Mouse (Mus musculus) embryonic facial prominence, embryonic 14.5 days (tissue): ENCODE results near the gene Lix1. TPM values are rescaled to one million over a fixed set of nuclear protein-coding genes. Genes with fewer than 3 reads are reported as not detected.

Experiments used
- ATAC-seq: fragments of 200-750 bp; cut with Nextera tagmentation; 2 replicates; pipeline ENCODE4 v1.8.0; 2017; ENCODE audit warnings: low read depth, moderate number of reproducible peaks, moderate TSS enrichment
- DNase-seq: peaks from one replicate; pipeline ENCODE4 v3.0.0-alpha.2; 2015; ENCODE audit warnings: low spot score
- H3K27ac ChIP-seq: fragments of 300-500 bp; sonication (generic); replicated peaks from 2 replicates; pipeline ENCODE4 v1.5.1; 2014; ENCODE audit warnings: low read depth, mild to moderate bottlenecking, low read length, moderate library complexity
- H3K27me3 ChIP-seq: fragments of 300-500 bp; sonication (generic); replicated peaks from 2 replicates; pipeline ENCODE4 v1.6.1; 2014; ENCODE audit warnings: low read length; ENCODE audit not compliant: control insufficient read depth, insufficient read depth
- H3K36me3 ChIP-seq: fragments of 300-500 bp; sonication (generic); 2 replicates; pipeline ENCODE4 v1.6.1; 2014; ENCODE audit warnings: low read length, mixed read lengths; ENCODE audit not compliant: control insufficient read depth, insufficient read depth
- H3K4me1 ChIP-seq: fragments of 300-500 bp; sonication (generic); 2 replicates; pipeline ENCODE4 v1.6.1; 2014; ENCODE audit warnings: antibody characterized with exemption, low read length; ENCODE audit not compliant: control insufficient read depth, insufficient read depth
- H3K4me2 ChIP-seq: fragments of 300-500 bp; sonication (generic); 2 replicates; pipeline ENCODE4 v1.6.1; 2014; ENCODE audit warnings: low read depth, mild to moderate bottlenecking, low read length, moderate library complexity, mixed read lengths
- H3K4me3 ChIP-seq: fragments of 300-500 bp; sonication (generic); 2 replicates; pipeline ENCODE4 v1.5.1; 2014; ENCODE audit warnings: low read depth, mild to moderate bottlenecking, low read length
- H3K9ac ChIP-seq: fragments of 300-500 bp; sonication (generic); 2 replicates; pipeline ENCODE4 v1.6.1; 2014; ENCODE audit warnings: low read depth, mild to moderate bottlenecking, low read length, moderate library complexity, mixed read lengths
- H3K9me3 ChIP-seq: fragments of 300-500 bp; sonication (generic); 2 replicates; pipeline ENCODE4 v1.6.1; 2016; ENCODE audit warnings: low read length; ENCODE audit not compliant: control insufficient read depth
- WGBS: fragments of 180-500 bp; shearing (Covaris S2); extraction: QIAGEN DNeasy Blood & Tissue Kit; methylation state at CpG from one replicate; pipeline ENCODE4 v1.1.7; 2014; 5-methylcytosine and 5-hydroxymethylcytosine counted together
- polyA plus RNA-seq: library from polyadenylated mRNA; unstranded; fragments of >200 nt; fragmentation: Nextera tagmentation; extraction: Ambion mirVana; gene quantifications from 2 replicates; pipeline ENCODE4 v1.2.1, GENCODE M21; 2014

Gene Lix1
- polyA plus RNA-seq: 9.3 and 11.8 TPM in 2 replicates

GRCm38 (mm10) chr17:17402222-17403004 lies at the start of gene Lix1:
Gene Lix1 (plus strand): TSS chr17:17402672.
- Histone ChIP-seq H3K4me3 (peak within 1 kb of the TSS; percentile 27), H3K27ac (peak within 1 kb of the TSS; percentile 81), H3K4me1 (peaks cover 21% of the 10 kb centered on the region), H3K4me2 (peak within 1 kb of the TSS; percentile 50), H3K36me3 (no peaks in the 10 kb centered on the region), H3K27me3 (no peaks in the 10 kb centered on the region), H3K9me3 (no peaks in the 10 kb centered on the region), H3K9ac (peak within 1 kb of the TSS; percentile 40; the same call in 1 of the 2 replicates)
- ATAC-seq (peak; percentile 95), DNase-seq (peak; percentile 94)
- WGBS: 22% methylated on average over 6 of the region's 6 CpGs

GRCm38 (mm10) chr17:17373550-17373917 lies 28.9 kb upstream of the Lix1 start:
- ATAC-seq (no peak; the same call in 1 of the 2 replicates), DNase-seq (no peak)
- Histone ChIP-seq H3K4me1 (peaks cover 4% of the 10 kb centered on the region), H3K9ac (peak overlapping the region; percentile 78), H3K9me3 (no peaks in the 10 kb centered on the region), H3K4me3 (peak overlapping the region; percentile 69), H3K27ac (peak overlapping the region; percentile 86), H3K36me3 (peaks cover 9% of the 10 kb centered on the region), H3K4me2 (peak overlapping the region; percentile 82), H3K27me3 (no peaks in the 10 kb centered on the region)
- WGBS: 5% methylated on average over 6 of the region's 6 CpGs

DNA sequence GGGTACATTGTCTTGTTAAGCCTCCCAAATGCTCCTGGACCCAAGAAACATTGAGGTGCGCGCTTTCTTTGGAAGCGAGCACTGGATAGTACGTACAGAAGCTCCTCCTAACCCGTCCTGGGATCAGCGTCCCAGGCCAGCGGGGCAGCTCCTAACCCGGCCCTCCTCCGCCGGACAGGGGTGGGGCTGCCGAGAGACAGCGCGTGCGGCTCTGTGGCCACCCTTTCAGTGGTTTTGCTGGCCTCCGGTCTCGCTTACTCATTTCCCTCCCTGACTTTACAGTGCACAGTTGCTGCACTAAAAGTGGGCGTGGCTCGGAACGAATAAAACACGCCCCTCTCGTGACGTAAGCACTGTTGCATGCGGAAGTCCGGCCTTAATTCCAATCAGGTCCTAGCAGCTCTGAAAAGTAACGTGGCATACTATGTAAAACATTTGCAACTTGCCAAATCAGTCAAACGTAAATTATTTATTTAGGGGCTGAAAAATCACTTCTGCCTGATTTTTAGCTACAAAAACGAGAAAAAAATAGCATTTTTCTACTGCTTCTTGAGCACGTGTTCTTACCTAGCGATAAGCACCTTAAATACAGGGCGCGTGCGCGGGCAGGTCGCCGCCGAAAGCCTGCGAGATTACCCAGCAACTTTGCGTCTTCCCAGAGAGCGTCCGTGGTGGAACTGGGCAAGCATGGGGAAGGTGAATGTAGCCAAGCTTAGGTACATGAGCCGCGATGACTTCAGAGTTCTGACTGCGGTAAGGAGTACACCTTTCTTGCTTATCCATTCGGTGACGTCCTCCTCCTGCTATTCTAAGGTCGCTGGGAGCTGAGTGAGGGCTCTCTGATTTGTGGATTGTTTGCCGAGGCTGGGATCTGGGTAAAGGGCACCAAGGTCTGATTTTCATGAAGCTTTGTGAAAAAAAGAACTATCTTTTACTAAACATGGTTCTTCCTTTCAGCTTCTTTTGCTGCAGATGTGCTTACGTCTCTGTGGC lies 28.3 kb upstream of the Lix1 start, which contains the start of gene Riok2:
TSS of gene Riok2 (plus strand) at position 392 of the 993 bp plus-strand sequence.
- Histone ChIP-seq H3K9ac (peak within 1 kb of the TSS; percentile 78), H3K4me3 (peak within 1 kb of the TSS; percentile 69), H3K9me3 (no peaks in the 10 kb centered on the region), H3K4me2 (peak within 1 kb of the TSS; percentile 82), H3K27me3 (no peaks in the 10 kb centered on the region), H3K36me3 (peaks cover 15% of the 10 kb centered on the region), H3K4me1 (peaks cover 4% of the 10 kb centered on the region), H3K27ac (peak within 1 kb of the TSS; percentile 86)
- peak; percentile 98 for ATAC-seq
- peak; percentile 99 for DNase-seq
- under 1% methylated on average over 48 of the region's 48 CpGs for WGBS

DNA sequence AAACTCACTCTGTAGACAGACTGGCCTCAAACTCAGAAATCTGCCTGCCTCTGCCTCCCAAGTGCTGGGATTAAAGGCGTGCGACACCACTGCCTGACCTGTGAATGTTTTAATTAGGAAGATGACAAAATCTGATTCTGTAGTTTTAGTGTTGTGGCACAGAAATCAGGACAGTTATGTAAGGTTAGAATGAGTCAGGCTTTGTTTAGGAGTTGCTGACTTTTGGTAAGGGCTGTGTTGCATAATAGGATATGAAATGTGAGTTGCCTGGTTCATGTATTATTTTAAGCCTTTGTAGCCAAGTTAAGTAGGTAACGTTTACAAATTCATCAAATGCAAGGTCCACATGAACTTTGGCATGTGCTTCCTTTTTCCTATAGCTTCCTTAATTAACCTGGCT lies 26.9 kb upstream of the Lix1 start:
- Histone ChIP-seq H3K9me3 (no peaks in the 10 kb centered on the region), H3K9ac (peak overlapping the region; percentile 78), H3K4me3 (peak overlapping the region; percentile 69), H3K36me3 (peaks cover 20% of the 10 kb centered on the region), H3K4me1 (peaks cover 4% of the 10 kb centered on the region), H3K27ac (no peak overlapping the region), H3K27me3 (no peaks in the 10 kb centered on the region), H3K4me2 (peak overlapping the region; percentile 82)
- 77% methylated on average over 3 of the region's 3 CpGs for WGBS
- DNase-seq: no peak
- ATAC-seq: no peak

DNA sequence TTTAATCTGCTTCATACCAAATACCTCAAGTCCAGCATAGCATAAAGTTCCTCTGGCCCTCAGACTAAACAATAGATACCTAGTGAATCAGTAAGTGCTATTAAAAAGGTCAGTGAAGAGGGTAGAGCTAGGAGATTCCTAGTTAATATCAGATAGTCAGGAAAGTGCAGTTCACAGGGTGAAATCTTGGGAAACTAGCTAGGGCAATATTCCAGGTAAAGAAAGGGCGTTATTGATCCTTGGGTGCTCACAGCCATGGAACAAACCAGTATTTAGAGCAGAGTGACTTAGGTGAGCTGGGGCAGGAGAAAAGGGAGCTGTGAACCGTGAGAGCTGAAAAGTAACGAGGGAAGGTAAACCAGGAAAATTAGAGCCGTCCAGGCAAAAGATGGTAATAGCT lies 18.8 kb upstream of the Lix1 start:
- 91% methylated on average over 4 of the region's 4 CpGs for WGBS
- Histone ChIP-seq H3K36me3 (peaks cover 74% of the 10 kb centered on the region), H3K9me3 (no peaks in the 10 kb centered on the region), H3K9ac (no peak overlapping the region), H3K4me3 (no peak overlapping the region), H3K27me3 (no peaks in the 10 kb centered on the region), H3K4me2 (no peak overlapping the region), H3K4me1 (no peaks in the 10 kb centered on the region), H3K27ac (no peak overlapping the region)
- DNase-seq (no peak), ATAC-seq (no peak)

DNA sequence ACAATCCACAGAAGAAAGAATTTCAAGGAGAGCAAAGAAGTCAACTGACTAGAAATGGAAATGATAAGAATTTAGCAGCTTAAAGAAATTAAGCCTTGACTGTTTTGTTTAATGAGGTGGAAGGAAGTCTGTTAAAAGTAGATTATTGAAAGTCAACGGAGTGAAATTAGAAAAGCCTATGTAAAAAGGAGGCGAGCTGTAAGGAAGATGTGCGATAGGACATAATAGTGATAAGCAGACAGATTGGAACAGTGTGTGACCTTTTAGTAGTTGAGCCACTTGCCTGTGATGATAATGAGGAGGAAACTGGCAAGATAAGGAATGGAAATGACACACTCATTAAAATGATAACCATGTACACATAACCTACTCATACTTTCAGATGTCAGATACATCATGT lies 18.0 kb upstream of the Lix1 start:
- H3K27ac ChIP-seq: no peak overlapping the region
- ATAC-seq (no peak), DNase-seq (no peak)
- no peak overlapping the region for H3K4me3 ChIP-seq
- H3K36me3 ChIP-seq: peaks cover 74% of the 10 kb centered on the region
- no peaks in the 10 kb centered on the region for H3K27me3 ChIP-seq
- no peak overlapping the region for H3K9ac ChIP-seq
- H3K4me1 ChIP-seq: no peaks in the 10 kb centered on the region
- no peaks in the 10 kb centered on the region for H3K9me3 ChIP-seq
- 92% methylated on average over 3 of the region's 3 CpGs for WGBS
- H3K4me2 ChIP-seq: no peak overlapping the region

- no peak overlapping the region for H3K9ac ChIP-seq
- H3K36me3 ChIP-seq: peaks cover 75% of the 10 kb centered on the region
- DNase-seq (no peak), ATAC-seq (no peak)
- H3K27ac ChIP-seq: no peak overlapping the region
- no peaks in the 10 kb centered on the region for H3K4me1 ChIP-seq
- no peaks in the 10 kb centered on the region for H3K27me3 ChIP-seq
- no peak overlapping the region for H3K4me2 ChIP-seq
- H3K4me3 ChIP-seq: no peak overlapping the region
- WGBS: 95% methylated on average over 2 of the region's 2 CpGs
- H3K9me3 ChIP-seq: no peaks in the 10 kb centered on the region
Observed at GRCm38 (mm10) chr17:17386117-17386516, 16.4 kb upstream of the Lix1 start.

GRCm38 (mm10) chr17:17391823-17392222 lies 10.6 kb upstream of the Lix1 start:
- H3K9ac ChIP-seq: no peak overlapping the region
- no peaks in the 10 kb centered on the region for H3K27me3 ChIP-seq
- no peak overlapping the region for H3K4me2 ChIP-seq
- no peaks in the 10 kb centered on the region for H3K9me3 ChIP-seq
- no peak overlapping the region for H3K4me3 ChIP-seq
- ATAC-seq: no peak
- DNase-seq: no peak
- no peak overlapping the region for H3K27ac ChIP-seq
- H3K4me1 ChIP-seq: no peaks in the 10 kb centered on the region
- WGBS: 91% methylated on average over 4 of the region's 4 CpGs
- peaks cover 59% of the 10 kb centered on the region for H3K36me3 ChIP-seq
